Mouse (Mus musculus) small intestine, adult 2 months (tissue): ENCODE data around the gene Rps11. TPM values are rescaled to one million over a fixed set of nuclear protein-coding genes. Genes with fewer than 3 reads are reported as not detected.
A peak's percentile ranks its signal among the peaks of the same experiment; 100 is the strongest.
"Not testable (repeated sequence)": the region's sequence is repeated elsewhere in the genome, so short reads cannot be mapped to it uniquely, and the experiment has no call there.

Source experiments
- H3K27ac ChIP-seq: fragments of 200-500 bp; 2 replicates; pipeline ENCODE4 v1.5.1; 2012; ENCODE audit warnings: low read depth, low read length, control low read depth, inconsistent platforms; ENCODE audit not compliant: insufficient read depth
- H3K27me3 ChIP-seq: fragments of 200-500 bp; 2 replicates; pipeline ENCODE4 v1.6.1; 2012; ENCODE audit warnings: mild to moderate bottlenecking, moderate library complexity, low read length, inconsistent platforms; ENCODE audit not compliant: control insufficient read depth, insufficient read depth
- H3K36me3 ChIP-seq: fragments of 200-500 bp; 2 replicates; pipeline ENCODE4 v1.6.1; 2012; ENCODE audit warnings: mild to moderate bottlenecking, low read length, control low read depth, inconsistent platforms; ENCODE audit not compliant: control insufficient read depth, insufficient read depth
- H3K4me1 ChIP-seq: fragments of 200-500 bp; 2 replicates; pipeline ENCODE4 v1.6.1; 2012; ENCODE audit warnings: low read length, inconsistent platforms, mixed read lengths; ENCODE audit not compliant: control insufficient read depth, insufficient read depth, insufficient read length
- H3K4me3 ChIP-seq: fragments of 200-500 bp; 2 replicates; pipeline ENCODE4 v1.5.1; 2012; ENCODE audit warnings: low read depth, mild to moderate bottlenecking, control low read depth, inconsistent platforms, low read length, moderate library complexity
- CTCF ChIP-seq: fragments of 200-500 bp; IDR thresholded peaks from 2 replicates; pipeline ENCODE4 v1.5.1; 2012; ENCODE audit warnings: low read depth, mild to moderate bottlenecking, control low read depth, inconsistent platforms, low read length, moderate library complexity, mixed read lengths; ENCODE audit not compliant: insufficient replicate concordance, insufficient read length; ENCODE audit errors: extremely low read depth
- POLR2A ChIP-seq: fragments of 200-500 bp; IDR thresholded peaks from 2 replicates; pipeline ENCODE4 v1.6.1; 2012; ENCODE audit warnings: low read depth, mild to moderate bottlenecking, control low read depth, inconsistent platforms, low read length, moderate library complexity
- WGBS: fragments of 180-500 bp; shearing (Covaris S2); methylation state at CpG from one replicate; pipeline ENCODE4 v1.1.7; 2018; 5-methylcytosine and 5-hydroxymethylcytosine counted together
- polyA plus RNA-seq: library from polyadenylated mRNA; depleted of rRNA; stranded (reverse); fragments of >200 nt; gene quantifications from 2 replicates; pipeline ENCODE4 v1.2.3, GENCODE M21; 2012

Gene Rps11
- polyA plus RNA-seq, 1 experiment = 207 TPM

DNA sequence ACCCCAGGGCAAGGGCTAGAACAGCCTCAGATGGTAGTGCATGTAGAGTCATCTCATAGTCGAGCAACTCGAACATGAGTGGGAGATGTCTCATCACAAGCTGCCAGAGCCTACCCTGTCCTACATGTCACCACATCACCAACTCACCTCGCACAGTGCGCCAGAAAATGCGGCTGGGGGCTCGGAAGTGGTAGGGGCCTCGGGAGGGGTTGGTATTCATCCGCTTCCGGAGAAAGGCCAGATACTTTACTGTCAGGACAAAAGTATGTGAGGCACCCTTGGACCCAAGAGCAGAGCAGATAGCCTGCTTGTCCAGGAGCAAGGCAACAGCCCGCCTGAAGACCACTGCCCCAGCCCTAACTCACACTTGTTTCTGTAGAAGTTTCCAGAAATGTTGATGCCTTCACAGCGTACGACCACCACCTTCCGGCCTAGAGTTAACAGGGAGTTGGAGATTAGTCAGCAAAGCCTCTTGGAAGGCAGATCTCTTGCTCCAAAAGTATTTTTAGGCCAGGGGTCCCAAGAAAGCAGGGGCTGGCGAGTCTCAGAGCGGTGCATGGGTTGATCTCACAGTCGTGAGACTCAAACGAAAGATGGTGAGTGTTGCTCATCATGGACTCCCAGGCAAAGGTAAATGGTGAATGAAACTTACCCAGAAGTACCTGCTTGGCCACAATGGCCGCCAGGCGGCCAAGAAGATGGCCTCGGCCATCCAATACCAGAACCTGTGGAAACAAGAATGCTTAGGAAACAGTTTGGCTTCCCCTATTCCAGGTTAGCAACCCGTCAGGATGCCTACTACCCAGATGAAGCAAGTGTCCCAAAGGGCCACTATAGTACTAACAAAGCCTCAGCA, 2.8 kb upstream of the Rps11 start:
- peak overlapping the region; percentile 67; the same call in 1 of the 2 replicates for H3K27ac ChIP-seq
- 16% methylated on average over 21 of the region's 21 CpGs for WGBS
- peaks cover 33% of the 10 kb centered on the region for H3K36me3 ChIP-seq
- no peaks in the 10 kb centered on the region for H3K27me3 ChIP-seq
- H3K4me3 ChIP-seq = peak overlapping the region; percentile 80
- no peak for TF ChIP-seq POLR2A
- TF ChIP-seq CTCF = peak; percentile 37; the same call in 1 of the 2 replicates
- H3K4me1 ChIP-seq = peaks cover 12% of the 10 kb centered on the region; the same call in 1 of the 2 replicates

GRCm38 (mm10) chr7:45126147-45126843, 2.1 kb upstream of the Rps11 start:
- H3K36me3 ChIP-seq = peaks cover 40% of the 10 kb centered on the region
- peak overlapping the region; percentile 9; the same call in 1 of the 2 replicates for H3K27ac ChIP-seq
- H3K4me3 ChIP-seq = peak overlapping the region; percentile 80
- H3K27me3 ChIP-seq = no peaks in the 10 kb centered on the region
- peaks cover 18% of the 10 kb centered on the region; the same call in 1 of the 2 replicates for H3K4me1 ChIP-seq
- WGBS = 58% methylated on average over 17 of the region's 17 CpGs
- TF ChIP-seq POLR2A (no peak), CTCF (no peak)

DNA sequence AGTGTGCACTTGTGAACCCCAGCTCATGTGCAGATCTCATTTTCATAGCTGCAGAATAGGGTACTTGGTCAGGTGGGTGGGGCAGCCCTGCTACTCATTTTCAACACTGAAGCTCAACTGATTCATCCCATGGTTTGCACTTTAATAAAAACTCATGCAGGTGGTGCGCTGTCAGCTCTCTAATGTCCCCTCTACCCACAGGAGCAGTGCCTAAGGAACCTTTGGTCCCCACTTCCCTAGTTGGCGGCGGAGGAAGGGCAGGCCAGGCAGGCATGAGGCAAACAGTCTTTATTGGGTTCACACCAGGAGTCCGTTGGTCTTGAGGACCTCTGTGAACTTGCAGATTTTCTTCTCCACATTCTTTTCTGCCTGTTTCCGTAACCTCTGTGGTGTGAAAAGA, 1.4 kb upstream of the Rps11 start:
- not testable (repeated sequence) for H3K4me3 ChIP-seq, H3K27ac ChIP-seq, H3K27me3 ChIP-seq
- Histone ChIP-seq H3K4me1 (peaks cover 18% of the 10 kb centered on the region; the same call in 1 of the 2 replicates), H3K36me3 (peaks cover 47% of the 10 kb centered on the region)
- WGBS = 52% methylated on average over 5 of the region's 5 CpGs

DNA sequence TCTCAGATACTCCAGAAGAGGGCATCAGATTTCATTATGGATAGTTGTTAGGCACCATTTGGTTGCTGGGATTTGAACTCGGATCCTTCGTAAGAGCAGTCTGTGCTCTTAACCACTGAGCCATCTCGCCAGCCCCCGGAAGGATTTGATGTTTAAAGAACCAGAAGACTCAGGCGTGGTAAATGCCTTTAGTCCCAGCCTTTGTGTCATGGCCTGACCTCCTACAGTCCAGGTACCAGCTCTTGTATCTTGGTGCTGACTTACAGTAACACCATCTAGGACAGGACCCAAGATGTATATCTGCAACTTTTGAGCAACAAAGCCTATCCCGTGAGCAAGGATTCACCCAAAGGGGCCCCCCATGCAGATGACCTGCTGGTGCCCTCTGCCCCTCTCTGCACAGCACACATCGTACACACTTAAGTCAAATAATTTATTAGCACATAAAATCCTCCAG, 933 bp upstream of the Rps11 start:
- H3K4me1 ChIP-seq = peaks cover 18% of the 10 kb centered on the region; the same call in 1 of the 2 replicates
- 34% methylated on average over 7 of the region's 7 CpGs for WGBS
- H3K36me3 ChIP-seq = peaks cover 49% of the 10 kb centered on the region
- no peak for TF ChIP-seq POLR2A
- TF ChIP-seq CTCF = no peak
- H3K4me3 ChIP-seq = no peak overlapping the region
- no peak overlapping the region for H3K27ac ChIP-seq
- no peaks in the 10 kb centered on the region for H3K27me3 ChIP-seq

GRCm38 (mm10) chr7:45123186-45123570, 1.1 kb downstream of the Rps11 start:
- peak overlapping the region; percentile 75; the same call in 1 of the 2 replicates for H3K27ac ChIP-seq
- WGBS = 6% methylated on average over 12 of the region's 12 CpGs
- peaks cover 49% of the 10 kb centered on the region for H3K36me3 ChIP-seq
- H3K27me3 ChIP-seq = no peaks in the 10 kb centered on the region
- peak overlapping the region; percentile 69 for H3K4me3 ChIP-seq
- peaks cover 22% of the 10 kb centered on the region; the same call in 1 of the 2 replicates for H3K4me1 ChIP-seq
- TF ChIP-seq POLR2A (no peak), CTCF (no peak)

DNA sequence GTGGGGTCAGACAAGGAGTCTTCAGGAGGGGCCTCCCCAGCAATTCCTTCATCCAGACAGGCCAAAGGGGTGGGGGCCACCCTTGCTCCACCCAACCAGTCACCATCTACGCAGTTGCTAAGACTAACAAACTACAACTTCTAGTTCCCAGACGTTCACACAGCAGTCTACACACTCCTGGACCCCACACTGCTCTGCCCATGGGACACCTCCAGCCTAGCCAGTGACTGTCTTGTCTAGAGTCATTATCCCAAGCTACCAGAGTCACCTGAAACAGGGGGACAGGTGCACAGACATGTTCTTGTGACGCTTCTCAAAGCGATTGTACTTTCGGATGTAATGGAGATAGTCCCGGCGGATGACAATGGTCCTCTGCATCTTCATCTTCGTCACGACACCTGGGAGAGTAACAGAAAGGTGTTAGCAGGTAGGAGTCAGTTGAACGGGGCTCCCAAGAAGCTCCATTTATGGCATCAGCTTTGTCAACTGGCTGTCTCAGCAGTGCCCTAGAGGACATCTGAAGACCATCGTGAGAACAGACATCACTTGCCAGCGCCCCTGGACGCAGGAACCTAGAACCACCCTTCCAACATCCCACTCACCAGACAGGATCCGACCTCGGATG, 1.6 kb downstream of the Rps11 start:
- TF ChIP-seq POLR2A = no peak
- no peak for TF ChIP-seq CTCF
- H3K36me3 ChIP-seq = peaks cover 49% of the 10 kb centered on the region
- 61% methylated on average over 15 of the region's 15 CpGs for WGBS
- H3K27me3 ChIP-seq = no peaks in the 10 kb centered on the region
- peak overlapping the region; percentile 69 for H3K4me3 ChIP-seq
- H3K4me1 ChIP-seq = peaks cover 22% of the 10 kb centered on the region; the same call in 1 of the 2 replicates
- H3K27ac ChIP-seq = no peak overlapping the region

GRCm38 (mm10) chr7:45121966-45122365, 2.3 kb downstream of the Rps11 start:
- Histone ChIP-seq H3K4me1 (peaks cover 22% of the 10 kb centered on the region; the same call in 1 of the 2 replicates), H3K4me3 (peak overlapping the region; percentile 30), H3K27ac (peak overlapping the region; percentile 17), H3K36me3 (peaks cover 46% of the 10 kb centered on the region), H3K27me3 (no peaks in the 10 kb centered on the region)
- TF ChIP-seq CTCF = no peak
- TF ChIP-seq POLR2A = 0 out of 2 replicates have a peak, but pooled peaks have one; percentile 25
